Mouse (Mus musculus) urinary bladder, adult 18-20 months (tissue): ENCODE results near the gene Ankrd52.
"Not testable (repeated sequence)": the region's sequence is repeated elsewhere in the genome, so short reads cannot be mapped to it uniquely, and the experiment has no call there.

Source experiments
- DNase-seq, 2 experiments: peaks; one replicate each; pipeline ENCODE4 v3.0.0; 2022; ENCODE audit warnings: low spot score in 2 of 2, mixed read lengths in 2 of 2

Gene Ankrd52

DNA sequence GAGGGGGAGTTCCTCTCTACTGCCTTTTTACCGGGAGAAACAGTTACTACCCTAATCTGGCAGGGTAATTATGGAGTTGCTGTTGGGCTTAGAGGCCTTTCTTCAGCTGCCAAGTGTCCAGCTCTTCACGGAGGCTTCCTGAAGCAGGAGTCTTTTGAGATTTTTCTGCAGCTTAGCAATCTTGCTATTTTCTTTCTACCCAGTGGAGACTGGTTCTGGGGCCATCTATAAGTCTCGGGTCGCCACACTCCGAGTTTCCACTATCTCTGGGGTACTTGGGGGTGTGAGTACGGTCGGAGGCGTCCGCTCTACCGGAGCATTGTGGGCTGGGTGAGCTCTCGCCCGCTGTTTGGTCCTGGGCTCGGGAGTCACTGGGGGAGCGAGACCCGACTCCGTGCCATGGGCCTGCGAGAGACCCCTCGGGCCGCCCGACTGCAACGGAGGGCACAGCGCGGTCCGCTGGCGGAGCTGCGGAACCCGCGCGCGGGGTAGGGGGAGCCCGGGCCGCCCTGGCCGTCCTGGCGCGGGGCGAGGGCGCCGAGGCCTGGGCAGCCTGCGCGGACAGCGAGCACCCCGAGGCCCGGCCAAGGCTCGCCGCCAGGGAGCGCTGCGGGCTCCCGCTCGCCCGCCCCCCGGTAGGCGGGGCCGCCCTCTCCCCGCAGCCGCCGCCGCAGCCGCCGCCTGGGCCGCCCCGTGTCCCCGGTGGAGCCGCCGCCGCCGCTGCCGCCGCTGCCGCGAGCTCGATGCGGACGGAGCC lies at the start of gene Ankrd52:
Ankrd52 (plus strand) TSS at position 661 of the 757 bp plus-strand sequence.
- DNase-seq = peak; percentile 74 to 83

GRCm38 (mm10) chr10:128327610-128328009 lies 49.3 kb upstream of the Ankrd52 start:
- no peak for DNase-seq

- not testable (repeated sequence) for DNase-seq
These were observed 44.3 kb upstream of the Ankrd52 start for GRCm38 (mm10) chr10:128332358-128333249.

DNA sequence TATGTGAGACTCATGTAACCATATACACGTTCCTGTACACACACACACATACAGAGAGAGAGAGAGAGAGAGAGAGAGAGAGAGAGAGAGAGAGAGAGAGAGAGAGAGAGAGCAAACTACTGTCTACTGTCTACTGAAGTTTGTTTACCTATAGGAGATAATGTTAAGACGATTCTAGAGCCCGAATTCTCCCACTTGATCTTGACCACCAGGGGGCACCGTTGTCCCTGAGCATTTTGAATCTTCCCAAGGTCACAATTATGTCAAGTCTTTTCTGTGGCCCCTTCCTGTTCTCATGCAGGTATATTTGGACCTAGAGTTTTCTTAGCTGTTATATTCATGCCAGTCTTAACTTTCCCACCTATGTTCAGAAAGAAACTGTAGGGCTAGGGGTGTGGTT lies 41.3 kb upstream of the Ankrd52 start:
- peak; percentile 40 to 55 for DNase-seq

DNA sequence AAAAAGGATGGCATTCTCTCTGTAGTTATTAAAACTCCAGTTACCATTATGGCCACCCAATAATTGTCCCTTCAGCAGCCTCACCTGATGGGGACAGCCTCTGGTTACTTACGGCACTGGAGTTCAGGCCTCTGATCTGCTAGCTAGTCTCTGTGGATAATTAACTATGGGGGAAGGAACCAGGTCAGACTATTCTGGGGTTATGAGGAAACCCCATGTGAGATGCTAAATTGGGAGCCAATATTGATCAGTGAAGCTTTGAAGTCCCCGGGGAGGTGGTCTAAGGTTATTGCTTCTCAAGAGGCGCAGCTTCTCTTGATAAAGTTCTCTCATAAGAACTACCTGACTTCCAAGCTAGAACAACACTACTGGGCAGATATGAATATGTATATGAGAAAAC lies 40.7 kb upstream of the Ankrd52 start:
- DNase-seq = no peak

- no peak for DNase-seq
These were observed 40.3 kb upstream of the Ankrd52 start for GRCm38 (mm10) chr10:128336597-128336996.

DNA sequence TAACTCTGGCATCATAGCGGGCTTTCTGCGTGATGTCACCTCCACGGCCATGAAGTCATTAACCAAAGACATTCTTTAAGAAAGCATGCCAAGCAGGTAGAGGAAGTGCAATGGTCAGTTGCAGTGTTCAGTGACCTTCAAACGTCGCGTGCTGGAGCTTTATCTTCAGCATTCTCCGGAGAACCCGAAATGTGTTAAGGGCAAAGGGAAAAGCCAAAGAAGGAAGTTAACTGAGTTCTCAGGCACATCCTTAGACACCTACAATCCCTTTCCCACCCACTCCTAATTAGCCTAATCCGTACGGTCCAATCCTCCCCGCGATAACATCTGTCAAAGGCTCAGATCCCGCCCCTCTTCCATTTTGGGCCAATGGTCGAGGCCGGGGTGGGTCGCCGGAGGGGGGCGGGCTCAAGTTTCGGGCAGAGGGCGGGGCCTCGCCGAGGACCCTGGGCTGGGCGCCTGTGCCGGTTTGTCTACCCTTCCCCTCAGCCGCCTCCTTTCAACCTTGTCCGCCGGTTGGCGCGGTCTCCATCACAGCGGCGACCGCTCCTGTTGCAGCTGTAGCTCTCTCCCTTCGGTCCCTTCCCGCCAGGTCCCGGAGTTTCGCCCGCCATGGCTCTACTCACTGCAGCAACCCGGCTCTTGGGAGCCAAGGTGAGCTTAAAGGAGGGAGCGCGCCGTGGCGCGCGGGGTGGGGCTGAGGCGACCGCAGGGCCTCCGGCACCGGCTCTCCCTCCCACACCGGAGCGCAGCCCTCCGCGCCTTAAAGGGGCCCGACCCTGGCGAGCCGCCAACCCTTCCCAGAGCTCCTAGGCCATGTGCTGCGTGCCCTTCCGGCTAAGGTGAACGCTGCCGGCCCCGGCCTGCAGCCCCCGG lies 39.4 kb upstream of the Ankrd52 start, which contains the start of gene Cs:
Cs (plus strand) TSS at position 429 of the 876 bp plus-strand sequence.
- DNase-seq = peak; percentile 92 to 93

DNA sequence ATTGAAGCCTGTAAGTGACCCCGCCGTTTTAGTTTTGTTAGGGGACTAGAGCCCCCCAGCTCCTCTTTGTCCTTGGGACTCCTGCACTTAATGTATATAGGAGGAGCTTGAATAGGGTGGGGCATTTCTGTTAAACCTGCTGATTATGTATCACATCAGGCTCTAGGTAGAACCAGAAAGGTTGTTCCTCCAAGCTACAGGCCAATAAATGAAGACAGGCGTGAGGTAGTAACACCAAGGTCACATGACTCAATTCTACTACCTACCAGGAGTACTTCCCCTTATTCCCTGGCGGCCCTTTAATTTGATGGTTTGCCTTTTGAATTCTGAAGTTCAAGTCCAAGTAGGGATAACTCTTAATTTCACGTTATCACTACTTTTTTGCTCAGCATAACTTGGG lies 38.5 kb upstream of the Ankrd52 start:
- DNase-seq = no peak

GRCm38 (mm10) chr10:128338948-128339347 lies 38.0 kb upstream of the Ankrd52 start:
- DNase-seq = no peak

DNA sequence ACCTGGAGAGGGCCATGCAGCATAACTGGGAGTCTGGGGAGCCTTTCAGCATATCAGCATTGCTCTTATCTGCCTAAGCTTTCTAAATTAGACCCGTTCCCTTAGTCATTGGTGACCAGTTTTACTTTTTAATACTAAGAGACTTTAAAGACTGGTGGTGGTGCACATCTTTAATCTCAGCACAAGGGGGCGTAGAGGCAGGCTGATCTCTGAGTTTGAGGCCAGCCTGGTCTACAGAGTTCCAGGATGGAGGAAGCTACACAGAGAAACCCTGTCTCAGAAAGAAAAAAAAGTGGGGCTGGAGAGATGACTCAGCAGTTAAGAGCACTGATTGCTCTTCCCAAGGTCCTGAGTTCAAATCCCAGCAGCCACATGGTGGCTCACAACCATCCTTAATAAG lies 36.7 kb upstream of the Ankrd52 start:
- DNase-seq = no peak

GRCm38 (mm10) chr10:128343436-128343835 lies 33.5 kb upstream of the Ankrd52 start:
- DNase-seq = no peak

- peak; percentile 58 to 68 for DNase-seq
These were observed 32.2 kb upstream of the Ankrd52 start for GRCm38 (mm10) chr10:128344568-128345275.

DNA sequence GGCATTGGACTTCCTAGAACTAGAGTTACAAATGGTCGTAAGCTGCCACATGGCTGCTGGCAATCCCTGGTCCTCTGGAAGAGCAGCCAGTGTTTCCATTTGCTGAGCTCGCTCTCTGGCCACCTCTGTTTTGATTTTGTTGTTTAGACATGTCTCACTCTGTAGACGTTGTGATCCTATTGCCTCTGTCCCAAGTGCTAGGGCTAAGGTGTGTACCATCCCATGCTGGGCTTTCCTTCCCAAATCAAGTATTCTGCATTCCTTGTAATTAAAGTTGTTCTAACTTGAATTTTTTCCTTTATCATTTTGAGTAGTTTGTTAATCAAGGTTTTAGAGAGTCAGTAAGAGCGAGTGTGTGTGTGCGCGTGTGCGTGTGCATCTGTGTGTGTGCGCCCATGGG lies 29.4 kb upstream of the Ankrd52 start:
- DNase-seq = no peak

- DNase-seq = no peak
These were observed 18.1 kb upstream of the Ankrd52 start for GRCm38 (mm10) chr10:128358796-128359195.

- no peak for DNase-seq
These were observed 17.7 kb upstream of the Ankrd52 start for GRCm38 (mm10) chr10:128359226-128359625.

GRCm38 (mm10) chr10:128361836-128362235 lies 15.1 kb upstream of the Ankrd52 start:
- DNase-seq = no peak

- DNase-seq = no peak
These were observed 14.3 kb upstream of the Ankrd52 start for GRCm38 (mm10) chr10:128362568-128362967.

DNA sequence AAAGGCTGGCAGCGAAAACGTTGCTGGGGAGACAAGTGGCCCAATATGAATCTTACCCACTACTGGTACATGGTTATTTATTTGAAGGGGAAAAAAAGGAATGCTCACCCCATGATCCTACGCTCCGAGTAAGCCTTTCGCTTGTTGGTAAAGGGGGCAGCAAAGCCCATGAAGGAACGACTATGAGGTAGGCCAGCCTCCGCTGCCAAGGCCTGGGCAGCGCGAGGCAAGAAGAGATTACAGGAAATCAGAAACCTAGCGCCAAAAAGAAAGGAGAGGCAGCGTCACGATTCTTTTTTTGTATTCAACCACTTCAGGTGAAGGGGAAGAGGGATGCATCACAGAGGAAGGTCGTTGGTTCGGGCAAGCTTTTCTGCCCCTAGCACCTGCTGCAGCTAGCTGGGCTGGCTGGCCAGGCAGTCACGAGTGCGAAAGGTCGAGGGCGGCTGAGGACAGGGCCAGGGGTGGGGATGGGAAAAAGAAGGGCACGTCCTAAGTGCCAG lies 9.0 kb upstream of the Ankrd52 start:
- no peak for DNase-seq

GRCm38 (mm10) chr10:128368402-128369217 lies 8.3 kb upstream of the Ankrd52 start, which contains the start of gene Coq10a:
TSS of gene Coq10a (minus strand) at chr10:128368997.
- peak; percentile 84 for DNase-seq

DNA sequence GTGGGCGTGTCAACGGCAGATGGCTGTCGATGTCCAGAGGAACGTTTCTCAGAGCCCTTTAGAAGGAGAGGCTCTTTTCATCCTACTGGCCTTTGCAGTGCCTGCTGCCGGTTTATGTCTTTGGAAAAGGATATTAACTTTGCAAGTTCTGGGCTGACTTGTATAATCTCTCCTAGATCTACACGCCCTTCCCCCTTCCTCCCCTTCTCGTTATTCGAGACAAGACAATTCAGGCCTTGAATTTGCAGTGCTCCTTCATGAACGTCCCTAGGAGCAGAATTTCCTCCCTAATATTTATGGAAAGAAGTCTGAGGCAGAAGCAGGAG lies 7.7 kb upstream of the Ankrd52 start:
- DNase-seq = no peak
